Mouse (Mus musculus): ENCODE results near the gene Gm32742. TPM values are rescaled to one million over a fixed set of nuclear protein-coding genes. Genes with fewer than 3 reads are reported as not detected.
A peak's percentile ranks its signal among the peaks of the same experiment; 100 is the strongest.

The Gm32742 gene
- polyA plus RNA-seq, 1 experiment from 2014 or later: 0.03 TPM

GRCm38 (mm10) chr9:51168698-51169097, 3.4 kb upstream of the Gm32742 start:
- no peaks in the 10 kb centered on the region for H3K4me1 ChIP-seq (ENCODE audit: control insufficient read depth, insufficient read depth, low read length)
- no peak overlapping the region for H3K27ac ChIP-seq (ENCODE audit: low read depth, low read length)
- 62% methylated on average over 5 of the region's 5 CpGs for WGBS (ENCODE audit: insufficient replicate concordance)
- no peak overlapping the region for H3K9ac ChIP-seq (ENCODE audit: low read depth, low read length)
- no peaks in the 10 kb centered on the region for H3K9me3 ChIP-seq (replicated peaks; ENCODE audit: control insufficient read depth, low read length)
- no peak overlapping the region for H3K4me2 ChIP-seq
- H3K4me3 ChIP-seq (ENCODE audit: low read depth, low read length): no peak overlapping the region
- H3K36me3 ChIP-seq (ENCODE audit: control insufficient read depth, insufficient read depth, low read length): no peaks in the 10 kb centered on the region
- no peak for ATAC-seq (replicated peaks; ENCODE audit: insufficient number of reproducible peaks, low FRiP score, low TSS enrichment)
- H3K27me3 ChIP-seq (ENCODE audit: control insufficient read depth, insufficient read depth, low read length): no peaks in the 10 kb centered on the region

DNA sequence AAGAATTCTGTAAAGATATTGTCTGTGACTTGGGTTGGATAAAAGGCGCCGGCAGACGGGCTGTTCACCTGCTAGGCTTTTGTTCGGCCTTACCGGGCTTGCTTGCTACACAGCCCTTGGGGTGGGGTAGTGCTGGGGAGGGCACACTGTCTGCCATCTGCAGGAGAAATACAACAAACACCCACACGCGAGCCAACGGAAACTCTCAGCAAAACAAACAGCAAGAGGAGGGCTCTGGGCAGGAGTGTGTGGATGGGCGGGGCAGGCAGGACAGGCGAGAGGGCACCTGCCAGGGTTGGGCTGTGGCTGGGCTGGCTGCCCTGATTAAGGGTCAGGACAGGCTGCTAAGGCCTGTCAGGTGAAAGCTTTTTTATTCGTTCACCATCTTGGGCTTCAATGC, 2.6 kb upstream of the Gm32742 start:
- no peaks in the 10 kb centered on the region for H3K27me3 ChIP-seq (ENCODE audit: control insufficient read depth, insufficient read depth, low read length)
- no peak for ATAC-seq (replicated peaks; ENCODE audit: insufficient number of reproducible peaks, low FRiP score, low TSS enrichment)
- H3K4me1 ChIP-seq (ENCODE audit: control insufficient read depth, insufficient read depth, low read length): no peaks in the 10 kb centered on the region
- no peaks in the 10 kb centered on the region for H3K9me3 ChIP-seq (replicated peaks; ENCODE audit: control insufficient read depth, low read length)
- no peak overlapping the region for H3K27ac ChIP-seq (ENCODE audit: low read depth, low read length)
- H3K36me3 ChIP-seq (ENCODE audit: control insufficient read depth, insufficient read depth, low read length): no peaks in the 10 kb centered on the region
- H3K4me2 ChIP-seq: no peak overlapping the region
- no peak overlapping the region for H3K4me3 ChIP-seq (ENCODE audit: low read depth, low read length)
- WGBS (ENCODE audit: insufficient replicate concordance): 66% methylated on average over 11 of the region's 11 CpGs
- H3K9ac ChIP-seq (ENCODE audit: low read depth, low read length): no peak overlapping the region

GRCm38 (mm10) chr9:51163989-51164388, 1.3 kb downstream of the Gm32742 start:
- Histone ChIP-seq H3K9ac (ENCODE audit: low read depth, low read length) (no peak overlapping the region), H3K4me3 (ENCODE audit: low read depth, low read length) (no peak overlapping the region), H3K27ac (ENCODE audit: low read depth, low read length) (no peak overlapping the region), H3K9me3 (replicated peaks; ENCODE audit: control insufficient read depth, low read length) (no peaks in the 10 kb centered on the region), H3K4me2 (no peak overlapping the region), H3K36me3 (ENCODE audit: control insufficient read depth, insufficient read depth, low read length) (no peaks in the 10 kb centered on the region), H3K4me1 (ENCODE audit: control insufficient read depth, insufficient read depth, low read length) (no peaks in the 10 kb centered on the region), H3K27me3 (ENCODE audit: control insufficient read depth, insufficient read depth, low read length) (peaks cover 6% of the 10 kb centered on the region)
- ATAC-seq (replicated peaks; ENCODE audit: insufficient number of reproducible peaks, low FRiP score, low TSS enrichment): no peak
- whole genome bisulfite sequencing (ENCODE audit: insufficient replicate concordance): 62% methylated on average over 5 of the region's 5 CpGs

- H3K4me2 ChIP-seq: no peak overlapping the region
- no peak overlapping the region for H3K4me3 ChIP-seq (ENCODE audit: low read depth, low read length)
- WGBS (ENCODE audit: insufficient replicate concordance): 29% methylated on average over 4 of the region's 4 CpGs
- H3K27ac ChIP-seq (ENCODE audit: low read depth, low read length): no peak overlapping the region
- no peak overlapping the region for H3K9ac ChIP-seq (ENCODE audit: low read depth, low read length)
- H3K36me3 ChIP-seq (ENCODE audit: control insufficient read depth, insufficient read depth, low read length): no peaks in the 10 kb centered on the region
- H3K9me3 ChIP-seq (replicated peaks; ENCODE audit: control insufficient read depth, low read length): no peaks in the 10 kb centered on the region
- no peak for ATAC-seq (replicated peaks; ENCODE audit: insufficient number of reproducible peaks, low FRiP score, low TSS enrichment)
- H3K27me3 ChIP-seq (ENCODE audit: control insufficient read depth, insufficient read depth, low read length): peaks cover 6% of the 10 kb centered on the region
- no peaks in the 10 kb centered on the region for H3K4me1 ChIP-seq (ENCODE audit: control insufficient read depth, insufficient read depth, low read length)
Observed at GRCm38 (mm10) chr9:51161771-51162388, 3.4 kb downstream of the Gm32742 start.

DNA sequence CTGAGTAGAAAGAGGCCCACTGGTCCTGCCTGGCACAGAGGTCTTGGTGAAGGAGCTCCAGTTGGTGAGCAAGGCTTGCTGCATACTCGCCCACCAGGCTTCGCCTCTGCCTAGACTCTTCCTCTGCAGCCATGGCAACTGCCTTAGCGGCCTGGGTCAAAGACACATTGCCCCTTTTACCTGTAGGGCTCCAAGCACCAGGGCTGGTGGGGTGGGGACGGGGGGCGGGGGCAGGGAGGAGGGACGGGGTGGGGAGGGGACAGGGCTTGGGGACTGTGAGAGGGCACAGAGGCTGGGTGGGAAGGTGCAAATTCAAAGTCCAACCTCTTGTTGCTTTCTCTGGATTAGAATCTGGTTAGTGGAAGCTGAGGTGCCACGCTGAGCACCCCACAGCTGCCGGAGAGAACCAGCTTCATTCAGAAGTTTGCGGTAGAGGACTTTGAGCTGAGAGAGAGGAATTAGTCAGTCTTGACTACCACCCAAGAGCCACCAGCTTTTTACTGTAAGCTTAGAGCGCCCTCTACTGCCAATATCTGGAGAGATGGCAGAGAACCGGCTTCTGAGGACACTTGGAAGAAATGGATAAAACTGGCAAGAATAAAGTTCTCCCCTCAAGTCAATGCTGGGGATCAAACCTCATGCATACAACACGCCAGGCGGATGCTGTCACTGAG, 13.1 kb downstream of the Gm32742 start:
- Histone ChIP-seq H3K4me3 (ENCODE audit: low read depth, low read length) (no peak overlapping the region), H3K9ac (ENCODE audit: low read depth, low read length) (no peak overlapping the region), H3K9me3 (replicated peaks; ENCODE audit: control insufficient read depth, low read length) (no peaks in the 10 kb centered on the region), H3K4me2 (peak overlapping the region; percentile 30), H3K36me3 (ENCODE audit: control insufficient read depth, insufficient read depth, low read length) (no peaks in the 10 kb centered on the region), H3K4me1 (ENCODE audit: control insufficient read depth, insufficient read depth, low read length) (peaks cover 3% of the 10 kb centered on the region; the same call in 1 of the 2 replicates), H3K27me3 (ENCODE audit: control insufficient read depth, insufficient read depth, low read length) (peaks cover 10% of the 10 kb centered on the region), H3K27ac (ENCODE audit: low read depth, low read length) (no peak overlapping the region)
- WGBS (ENCODE audit: insufficient replicate concordance): 17% methylated on average over 11 of the region's 13 CpGs
- no peak for ATAC-seq (replicated peaks; ENCODE audit: insufficient number of reproducible peaks, low FRiP score, low TSS enrichment)

- WGBS (ENCODE audit: insufficient replicate concordance): 77% methylated on average over 5 of the region's 5 CpGs
- Histone ChIP-seq H3K4me2 (no peak overlapping the region), H3K4me1 (ENCODE audit: control insufficient read depth, insufficient read depth, low read length) (peaks cover 3% of the 10 kb centered on the region; the same call in 1 of the 2 replicates), H3K27ac (ENCODE audit: low read depth, low read length) (no peak overlapping the region), H3K9ac (ENCODE audit: low read depth, low read length) (no peak overlapping the region), H3K9me3 (replicated peaks; ENCODE audit: control insufficient read depth, low read length) (no peaks in the 10 kb centered on the region), H3K27me3 (ENCODE audit: control insufficient read depth, insufficient read depth, low read length) (peaks cover 10% of the 10 kb centered on the region; the same call in 1 of the 2 replicates), H3K4me3 (ENCODE audit: low read depth, low read length) (no peak overlapping the region), H3K36me3 (ENCODE audit: control insufficient read depth, insufficient read depth, low read length) (no peaks in the 10 kb centered on the region)
- no peak for ATAC-seq (replicated peaks; ENCODE audit: insufficient number of reproducible peaks, low FRiP score, low TSS enrichment)
Observed at GRCm38 (mm10) chr9:51147294-51147693, 18.0 kb downstream of the Gm32742 start.

- H3K4me3 ChIP-seq (ENCODE audit: low read depth, low read length): no peak overlapping the region
- no peak for ATAC-seq (replicated peaks; ENCODE audit: insufficient number of reproducible peaks, low FRiP score, low TSS enrichment)
- no peak overlapping the region for H3K9ac ChIP-seq (ENCODE audit: low read depth, low read length)
- 69% methylated on average over 4 of the region's 4 CpGs for WGBS (ENCODE audit: insufficient replicate concordance)
- no peaks in the 10 kb centered on the region for H3K9me3 ChIP-seq (replicated peaks; ENCODE audit: control insufficient read depth, low read length)
- H3K36me3 ChIP-seq (ENCODE audit: control insufficient read depth, insufficient read depth, low read length): no peaks in the 10 kb centered on the region
- peaks cover 8% of the 10 kb centered on the region; the same call in 1 of the 2 replicates for H3K27me3 ChIP-seq (ENCODE audit: control insufficient read depth, insufficient read depth, low read length)
- no peak overlapping the region for H3K4me2 ChIP-seq
- no peaks in the 10 kb centered on the region for H3K4me1 ChIP-seq (ENCODE audit: control insufficient read depth, insufficient read depth, low read length)
- no peak overlapping the region for H3K27ac ChIP-seq (ENCODE audit: low read depth, low read length)
Observed at GRCm38 (mm10) chr9:51146496-51146895, 18.8 kb downstream of the Gm32742 start.

- Histone ChIP-seq H3K4me3 (ENCODE audit: low read depth, low read length) (no peak overlapping the region), H3K36me3 (ENCODE audit: control insufficient read depth, insufficient read depth, low read length) (no peaks in the 10 kb centered on the region), H3K27me3 (ENCODE audit: control insufficient read depth, insufficient read depth, low read length) (no peaks in the 10 kb centered on the region), H3K9ac (ENCODE audit: low read depth, low read length) (no peak overlapping the region), H3K27ac (ENCODE audit: low read depth, low read length) (no peak overlapping the region), H3K4me2 (no peak overlapping the region), H3K4me1 (ENCODE audit: control insufficient read depth, insufficient read depth, low read length) (no peaks in the 10 kb centered on the region), H3K9me3 (replicated peaks; ENCODE audit: control insufficient read depth, low read length) (no peaks in the 10 kb centered on the region)
- WGBS (ENCODE audit: insufficient replicate concordance): 63% methylated on average over 6 of the region's 6 CpGs
- no peak for ATAC-seq (replicated peaks; ENCODE audit: insufficient number of reproducible peaks, low FRiP score, low TSS enrichment)
Observed at GRCm38 (mm10) chr9:51144218-51144617, 21.1 kb downstream of the Gm32742 start.

GRCm38 (mm10) chr9:51143437-51143836, 21.9 kb downstream of the Gm32742 start:
- ATAC-seq (replicated peaks; ENCODE audit: insufficient number of reproducible peaks, low FRiP score, low TSS enrichment): no peak
- no peak overlapping the region for H3K27ac ChIP-seq (ENCODE audit: low read depth, low read length)
- 86% methylated on average over 1 of the region's 1 CpGs for WGBS (ENCODE audit: insufficient replicate concordance)

More at GRCm38 (mm10) chr9:51143437-51143836, 21.9 kb downstream of the Gm32742 start:
- H3K4me3 ChIP-seq (ENCODE audit: low read depth, low read length): no peak overlapping the region
- H3K4me2 ChIP-seq: no peak overlapping the region
- H3K36me3 ChIP-seq (ENCODE audit: control insufficient read depth, insufficient read depth, low read length): no peaks in the 10 kb centered on the region
- H3K9ac ChIP-seq (ENCODE audit: low read depth, low read length): no peak overlapping the region
- H3K9me3 ChIP-seq (replicated peaks; ENCODE audit: control insufficient read depth, low read length): no peaks in the 10 kb centered on the region
- H3K27me3 ChIP-seq (ENCODE audit: control insufficient read depth, insufficient read depth, low read length): no peaks in the 10 kb centered on the region
- H3K4me1 ChIP-seq (ENCODE audit: control insufficient read depth, insufficient read depth, low read length): no peaks in the 10 kb centered on the region

Measured in heart, embryonic 11.5 days (tissue).